Mouse (Mus musculus) intestine, embryonic 15.5 days (tissue): ENCODE results near the gene Slc35a3. TPM values are rescaled to one million over a fixed set of nuclear protein-coding genes. Genes with fewer than 3 reads are reported as not detected.

Experiments
- ATAC-seq: fragments of 200-750 bp; cut with Nextera tagmentation; 2 replicates; pipeline ENCODE4 v1.8.0; 2017; ENCODE audit warnings: moderate TSS enrichment, moderate library complexity
- H3K27ac ChIP-seq: fragments of 300-500 bp; sonication (generic); 2 replicates; pipeline ENCODE4 v1.5.1; 2015; ENCODE audit warnings: mild to moderate bottlenecking, inconsistent platforms
- H3K27me3 ChIP-seq: fragments of 300-500 bp; sonication (generic); replicated peaks from 2 replicates; pipeline ENCODE4 v1.6.1; 2015; ENCODE audit warnings: inconsistent platforms
- H3K36me3 ChIP-seq: fragments of 300-500 bp; sonication (generic); 2 replicates; pipeline ENCODE4 v1.6.1; 2015; ENCODE audit warnings: inconsistent platforms
- H3K4me1 ChIP-seq: fragments of 300-500 bp; sonication (generic); replicated peaks from 2 replicates; pipeline ENCODE4 v1.6.1; 2015; ENCODE audit warnings: inconsistent platforms
- H3K4me2 ChIP-seq: fragments of 300-500 bp; sonication (generic); replicated peaks from 2 replicates; pipeline ENCODE4 v1.6.1; 2015; ENCODE audit warnings: mild to moderate bottlenecking, inconsistent platforms
- H3K4me3 ChIP-seq: fragments of 300-500 bp; sonication (generic); replicated peaks from 2 replicates; pipeline ENCODE4 v1.5.1; 2015; ENCODE audit warnings: inconsistent platforms
- H3K9ac ChIP-seq: fragments of 300-500 bp; sonication (generic); 2 replicates; pipeline ENCODE4 v1.6.1; 2015; ENCODE audit warnings: inconsistent platforms
- H3K9me3 ChIP-seq: fragments of 300-500 bp; sonication (generic); 2 replicates; pipeline ENCODE4 v1.6.1; 2016; ENCODE audit warnings: inconsistent platforms
- WGBS: fragments of 180-500 bp; shearing (Covaris S2); methylation state at CpG from one replicate; pipeline ENCODE4 v1.1.7; 2015; 5-methylcytosine and 5-hydroxymethylcytosine counted together
- polyA plus RNA-seq: library from polyadenylated mRNA; unstranded; fragments of >200 nt; fragmentation: Nextera tagmentation; extraction: Ambion mirVana; gene quantifications from 2 replicates; pipeline ENCODE4 v1.2.1, GENCODE M21; 2015

The Slc35a3 gene
- polyA plus RNA-seq, 1 experiment from 2014 or later = 18.5 TPM

GRCm38 (mm10) chr3:116631459-116631858 is 81.2 kb downstream of the Slc35a3 start:
- peaks cover 8% of the 10 kb centered on the region; the same call in 1 of the 2 replicates for H3K36me3 ChIP-seq

GRCm38 (mm10) chr3:116622641-116623040 is 90.0 kb downstream of the Slc35a3 start:
- Histone ChIP-seq H3K4me2 (no peak overlapping the region), H3K9ac (no peak overlapping the region), H3K27me3 (no peaks in the 10 kb centered on the region), H3K4me3 (no peak overlapping the region), H3K27ac (no peak overlapping the region), H3K4me1 (no peaks in the 10 kb centered on the region), H3K9me3 (no peaks in the 10 kb centered on the region), H3K36me3 (peaks cover 10% of the 10 kb centered on the region; the same call in 1 of the 2 replicates)
- 95% methylated on average over 7 of the region's 7 CpGs for WGBS
- ATAC-seq = no peak

More at GRCm38 (mm10) chr3:116631459-116631858, 81.2 kb downstream of the Slc35a3 start:
- Histone ChIP-seq H3K4me3 (no peak overlapping the region), H3K4me1 (no peaks in the 10 kb centered on the region), H3K27ac (no peak overlapping the region), H3K4me2 (no peak overlapping the region), H3K9me3 (no peaks in the 10 kb centered on the region), H3K9ac (no peak overlapping the region), H3K27me3 (no peaks in the 10 kb centered on the region)
- 82% methylated on average over 1 of the region's 1 CpGs for WGBS
- ATAC-seq = no peak

- ATAC-seq = no peak
- Histone ChIP-seq H3K9ac (no peak overlapping the region), H3K4me1 (no peaks in the 10 kb centered on the region), H3K4me3 (no peak overlapping the region), H3K27ac (no peak overlapping the region), H3K9me3 (no peaks in the 10 kb centered on the region), H3K4me2 (no peak overlapping the region), H3K36me3 (peaks cover 10% of the 10 kb centered on the region; the same call in 1 of the 2 replicates), H3K27me3 (no peaks in the 10 kb centered on the region)
- 89% methylated on average over 7 of the region's 7 CpGs for WGBS
Observed at GRCm38 (mm10) chr3:116620636-116621370, 91.8 kb downstream of the Slc35a3 start.

Other genes starting within 250 kb of the Slc35a3 start
- gene Rtca, start 204.6 kb downstream of the Slc35a3 start, polyA plus RNA-seq = 64.2 and 68.9 TPM in 2 replicates
- 18.1 and 20.8 TPM in 2 replicates for gene Dbt, start 199.8 kb downstream of the Slc35a3 start, polyA plus RNA-seq
- gene Lrrc39, start 149.9 kb downstream of the Slc35a3 start, polyA plus RNA-seq = 3.5 and 3.6 TPM in 2 replicates
- gene Sass6, start 117.8 kb downstream of the Slc35a3 start, polyA plus RNA-seq = 18.0 and 20.1 TPM in 2 replicates
- gene Trmt13, start 98.2 kb downstream of the Slc35a3 start, polyA plus RNA-seq = 21.9 and 22.9 TPM in 2 replicates
- 82.6 and 87.3 TPM in 2 replicates for gene Mfsd14a, start 50.2 kb downstream of the Slc35a3 start, polyA plus RNA-seq
- gene Gm43191, start 31.6 kb downstream of the Slc35a3 start, polyA plus RNA-seq = not detected in 2 replicates
- gene Agl, start 95.3 kb upstream of the Slc35a3 start, polyA plus RNA-seq = 12.1 and 12.2 TPM in 2 replicates
- 36.6 and 39.0 TPM in 2 replicates for gene Frrs1, start 146.6 kb upstream of the Slc35a3 start, polyA plus RNA-seq